Mouse (Mus musculus): ENCODE measurements at regions not wholly inside any gene's neighbourhood (a gene's known extent, or its start where the extent isn't known, plus 50 kb on each side); places are given as distances from the start of the nearest gene placed in this dataset.

GRCm38 (mm10) chr6:105143870-105144269 lies 533.6 kb upstream of the Cntn4 start:
- DNase-seq (ENCODE audit: low spot score), result peak; percentile 17
